ENCODE assay signal across 10 mouse cellular contexts in the genomic region with DNA sequence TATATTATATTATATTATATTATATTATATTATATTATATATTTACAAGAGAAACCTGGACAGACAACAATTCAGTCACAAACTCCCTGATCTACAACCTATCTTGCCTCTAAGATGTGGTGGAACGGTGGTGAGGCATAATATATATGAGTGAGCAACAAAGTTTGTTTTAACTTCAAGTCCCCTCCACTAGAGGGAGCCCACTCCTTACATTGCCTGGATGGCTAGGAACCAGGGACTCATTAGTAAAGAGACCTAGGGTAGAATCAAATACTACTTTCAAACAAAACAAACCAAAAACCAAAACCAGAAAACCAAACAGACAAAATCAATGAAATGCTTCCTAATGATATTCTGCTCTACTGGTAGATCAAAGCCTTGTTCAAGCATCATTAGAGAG.
A peak's percentile ranks its signal among the peaks of the same experiment; 100 is the strongest.
DNase-seq lines count a peak whose midpoint lies in the region; ATAC-seq lines count a peak whose summit lies in the region.
"Had no signal": no experiment of that assay in that cellular context is flagged by ENCODE, and none has a peak within 500 bp of the region (broad histone marks: within the 10 kb centered on the region; RNA-seq: fewer than 3 reads in every experiment).

No protein-coding gene starts in this region.

- peak; percentile 43 to 52 for DNase-seq in cerebellum, postnatal 14 days
- DNase-seq in cerebellum, adult 8-10 months: no peak
- peak; percentile 3 to 40 for DNase-seq in left cerebral cortex, adult 9 months (ENCODE audit: low spot score in 2 of 2)
- no peak for DNase-seq in left cerebral cortex, postnatal 10 days (ENCODE audit: extremely low spot score in 1 of 2, low spot score in 2 of 2)
- DNase-seq in ES-CJ7 (ENCODE audit: low read depth, low spot score): peak; percentile 54
- DNase-seq in fibroblast of lung, adult 2 months (ENCODE audit: low read depth): peak; percentile 7

- 47% methylated on average over 1 of the region's 1 CpGs for WGBS in heart, embryonic 12.5 days

- H3K36me3 ChIP-seq in heart, embryonic 12.5 days: no peaks in the 10 kb centered on the region
- H3K36me3 ChIP-seq: embryonic facial prominence, embryonic 12.5 days; hindbrain, embryonic 12.5 days had no signal

- no peaks in the 10 kb centered on the region for H3K4me1 ChIP-seq in heart, embryonic 12.5 days (replicated peaks)
- H3K4me1 ChIP-seq: embryonic facial prominence, embryonic 12.5 days; hindbrain, embryonic 12.5 days had no signal

- H3K4me2 ChIP-seq in heart, embryonic 12.5 days: no peak overlapping the region
- H3K4me2 ChIP-seq: embryonic facial prominence, embryonic 12.5 days; hindbrain, embryonic 12.5 days had no signal

- no peak overlapping the region for H3K4me3 ChIP-seq in heart, embryonic 12.5 days
- H3K4me3 ChIP-seq: embryonic facial prominence, embryonic 12.5 days; hindbrain, embryonic 12.5 days had no signal

- no peak overlapping the region for H3K9ac ChIP-seq in heart, embryonic 12.5 days
- H3K9ac ChIP-seq: embryonic facial prominence, embryonic 12.5 days; hindbrain, embryonic 12.5 days had no signal

- ATAC-seq in megakaryocyte-erythroid progenitor cell, adult 5-6 weeks (replicated peaks; ENCODE audit: low FRiP score, low TSS enrichment, poor library complexity, severe bottlenecking): no peak
- no peak for ATAC-seq in heart, embryonic 12.5 days (ENCODE audit: insufficient number of reproducible peaks, low FRiP score)

- no peak overlapping the region for H3K27ac ChIP-seq in heart, embryonic 12.5 days (ENCODE audit: poor library complexity, severe bottlenecking)
- H3K27ac ChIP-seq: embryonic facial prominence, embryonic 12.5 days; hindbrain, embryonic 12.5 days had no signal

- H3K27me3 ChIP-seq in heart, embryonic 12.5 days (replicated peaks): no peaks in the 10 kb centered on the region
- H3K27me3 ChIP-seq: embryonic facial prominence, embryonic 12.5 days; hindbrain, embryonic 12.5 days had no signal

- intact Hi-C loops in left cerebral cortex, postnatal 10 days (cut with DNase I): no loop called here

- 0 out of 2 replicates have a peak, but pooled peaks cover 6% of the 10 kb centered on the region for H3K9me3 ChIP-seq in heart, embryonic 12.5 days (replicated peaks)
- H3K9me3 ChIP-seq: embryonic facial prominence, embryonic 12.5 days; hindbrain, embryonic 12.5 days had no signal

Comparison
In these comparisons a context has a peak if more than half of its experiments do, and no peak if none do; other contexts are left out.
1. DNase-seq: peak in cerebellum, postnatal 14 days (2 of 2), left cerebral cortex, adult 9 months (2 of 2), ES-CJ7 (single experiment) and fibroblast of lung, adult 2 months (single experiment); none in cerebellum, adult 8-10 months (single experiment) and left cerebral cortex, postnatal 10 days (0 of 2).